Mouse (Mus musculus): ENCODE measurements around the gene Msrb3. TPM values are rescaled to one million over a fixed set of nuclear protein-coding genes. Genes with fewer than 3 reads are reported as not detected.

Msrb3 gene
- polyA plus RNA-seq, 2 experiments, result 0.60 to 1.5 TPM

DNA sequence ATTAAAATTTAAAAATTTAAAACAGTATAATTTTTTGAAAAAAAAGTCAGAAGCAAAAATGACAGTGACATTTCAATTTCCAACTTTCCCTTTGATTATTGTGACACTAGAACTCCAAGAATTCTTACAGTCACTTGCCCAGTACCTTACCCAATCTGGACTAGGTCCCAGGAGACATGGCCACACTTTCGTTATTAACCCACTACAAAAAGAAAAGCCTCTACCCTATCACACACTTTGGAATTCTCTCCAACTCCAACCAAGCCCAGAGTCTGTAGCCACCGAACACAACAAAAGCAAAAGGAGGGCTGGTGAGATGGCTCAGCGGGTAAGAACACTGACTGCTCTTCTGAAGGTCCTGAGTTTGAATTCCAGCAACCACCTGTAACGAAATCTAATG is 7.8 kb downstream of the Msrb3 start:
- Histone ChIP-seq H3K9ac (replicated peaks) (no peak overlapping the region), H3K4me2 (ENCODE audit: low read depth) (no peak overlapping the region), H3K4me3 (ENCODE audit: insufficient read depth in 1 of 2, low read depth in 2 of 2, low read length in 2 of 2) (no peak overlapping the region), H3K9me3 (ENCODE audit: control insufficient read depth, low read length) (no peaks in the 10 kb centered on the region), H3K4me1 (replicated peaks; ENCODE audit: control insufficient read depth in 2 of 2, insufficient read depth in 2 of 2, low read length in 1 of 2) (no peaks in the 10 kb centered on the region; a peak in 1 of 4 replicates), H3K36me3 (replicated peaks; ENCODE audit: control insufficient read depth, insufficient read depth, low read depth) (no peaks in the 10 kb centered on the region), H3K27ac (no peak overlapping the region), H3K27me3 (ENCODE audit: control insufficient read depth, insufficient read depth, low read length) (no peaks in the 10 kb centered on the region)
- DNase-seq (ENCODE audit: low read depth in 3 of 3, low spot score in 3 of 3) (no peak), ATAC-seq (ENCODE audit: insufficient read depth) (no peak)
- no peak for TF ChIP-seq EP300 (IDR thresholded peaks at IDR 0.05; ENCODE audit: low read depth)
- no peak for TF ChIP-seq CTCF (IDR thresholded peaks at IDR 0.05; ENCODE audit: low read depth)
- 75% methylated on average over 4 of the region's 4 CpGs for WGBS (ENCODE audit: insufficient replicate concordance)

DNA sequence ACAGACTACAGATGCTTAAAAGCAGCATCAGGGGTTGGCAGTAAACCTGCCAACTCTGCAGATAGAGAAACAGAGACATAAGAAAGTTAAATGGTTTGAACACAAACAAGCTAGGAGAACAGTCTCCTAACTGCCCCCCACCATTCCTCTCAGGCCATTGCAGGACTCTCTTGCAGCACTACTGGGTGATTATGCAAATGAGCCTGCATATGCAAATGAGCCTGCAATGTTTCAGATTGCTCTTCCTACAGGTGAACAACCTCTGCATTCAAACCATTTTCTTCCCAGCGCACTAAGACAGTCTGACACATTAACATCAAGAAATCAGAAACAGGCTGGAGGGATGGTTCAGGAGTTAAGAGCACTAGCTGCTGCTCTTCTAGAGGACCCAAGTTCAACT is 8.3 kb downstream of the Msrb3 start:
- DNase-seq (ENCODE audit: low read depth in 3 of 3, low spot score in 3 of 3) (no peak), ATAC-seq (ENCODE audit: insufficient read depth) (no peak)
- H3K9me3 ChIP-seq (ENCODE audit: control insufficient read depth, low read length), result no peaks in the 10 kb centered on the region
- no peaks in the 10 kb centered on the region for H3K27me3 ChIP-seq (ENCODE audit: control insufficient read depth, insufficient read depth, low read length)
- no peaks in the 10 kb centered on the region; a peak in 1 of 4 replicates for H3K4me1 ChIP-seq (replicated peaks; ENCODE audit: control insufficient read depth in 2 of 2, insufficient read depth in 2 of 2, low read length in 1 of 2)
- no peak overlapping the region for H3K9ac ChIP-seq (replicated peaks)
- no peak overlapping the region for H3K4me3 ChIP-seq (ENCODE audit: insufficient read depth in 1 of 2, low read depth in 2 of 2, low read length in 2 of 2)
- 80% methylated on average over 1 of the region's 1 CpGs for WGBS (ENCODE audit: insufficient replicate concordance)
- TF ChIP-seq CTCF (IDR thresholded peaks at IDR 0.05; ENCODE audit: low read depth), result no peak
- no peak for TF ChIP-seq EP300 (IDR thresholded peaks at IDR 0.05; ENCODE audit: low read depth)
- H3K4me2 ChIP-seq (ENCODE audit: low read depth), result no peak overlapping the region
- no peak overlapping the region for H3K27ac ChIP-seq
- H3K36me3 ChIP-seq (replicated peaks; ENCODE audit: control insufficient read depth, insufficient read depth, low read depth), result no peaks in the 10 kb centered on the region

DNA sequence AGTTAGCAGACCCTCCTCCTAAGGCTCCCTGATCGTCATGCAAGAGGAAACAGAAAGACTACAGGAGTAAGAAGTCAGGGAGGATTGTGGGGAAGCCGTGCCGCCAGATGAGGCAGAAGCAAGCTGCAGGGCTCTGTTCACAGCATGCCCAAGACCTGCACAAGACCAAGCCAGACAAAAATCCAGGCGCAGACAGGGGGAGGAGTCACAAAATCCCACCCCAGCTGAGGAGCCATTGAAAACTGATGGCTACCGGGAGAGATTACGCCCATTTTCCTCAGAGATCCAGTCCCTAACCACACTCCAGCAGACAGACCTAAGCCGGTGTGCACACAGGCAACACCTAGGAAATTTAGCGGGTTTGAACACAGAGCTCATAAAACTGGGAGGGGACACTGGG is 10.4 kb downstream of the Msrb3 start:
- DNase-seq (ENCODE audit: low read depth in 3 of 3, low spot score in 3 of 3) (no peak), ATAC-seq (ENCODE audit: insufficient read depth) (no peak)
- H3K4me3 ChIP-seq (ENCODE audit: insufficient read depth in 1 of 2, low read depth in 2 of 2, low read length in 2 of 2), result no peak overlapping the region
- no peak overlapping the region for H3K4me2 ChIP-seq (ENCODE audit: low read depth)
- H3K9me3 ChIP-seq (ENCODE audit: control insufficient read depth, low read length), result no peaks in the 10 kb centered on the region
- H3K36me3 ChIP-seq (replicated peaks; ENCODE audit: control insufficient read depth, insufficient read depth, low read depth), result no peaks in the 10 kb centered on the region
- H3K27ac ChIP-seq, result no peak overlapping the region
- WGBS (ENCODE audit: insufficient replicate concordance), result 81% methylated on average over 8 of the region's 8 CpGs
- H3K27me3 ChIP-seq (ENCODE audit: control insufficient read depth, insufficient read depth, low read length), result no peaks in the 10 kb centered on the region
- H3K9ac ChIP-seq (replicated peaks), result no peak overlapping the region
- H3K4me1 ChIP-seq (replicated peaks; ENCODE audit: control insufficient read depth in 2 of 2, insufficient read depth in 2 of 2, low read length in 1 of 2), result no peaks in the 10 kb centered on the region
- TF ChIP-seq CTCF (IDR thresholded peaks at IDR 0.05; ENCODE audit: low read depth) (no peak), EP300 (IDR thresholded peaks at IDR 0.05; ENCODE audit: low read depth) (no peak)

DNA sequence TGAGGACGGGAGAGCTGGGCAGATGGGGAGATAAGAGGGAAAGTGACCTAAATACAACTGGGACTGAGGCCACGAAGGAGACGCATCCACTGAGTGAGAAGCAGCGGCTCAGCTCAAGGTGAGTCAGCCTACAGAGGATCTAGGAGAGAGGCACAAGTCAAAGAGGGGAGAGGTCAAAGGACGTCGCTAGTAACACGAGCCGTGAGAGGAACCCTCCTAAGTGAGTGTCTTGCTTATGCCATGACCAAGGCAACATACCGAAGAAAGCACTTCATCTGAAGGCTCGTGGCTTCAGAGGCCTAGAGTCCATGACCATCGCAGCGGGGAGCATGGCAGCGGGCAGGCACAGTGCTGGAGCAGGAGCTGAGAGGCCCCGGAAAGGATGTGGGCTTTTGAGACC is 14.7 kb downstream of the Msrb3 start:
- no peak overlapping the region for H3K4me3 ChIP-seq (ENCODE audit: insufficient read depth in 1 of 2, low read depth in 2 of 2, low read length in 2 of 2)

DNA sequence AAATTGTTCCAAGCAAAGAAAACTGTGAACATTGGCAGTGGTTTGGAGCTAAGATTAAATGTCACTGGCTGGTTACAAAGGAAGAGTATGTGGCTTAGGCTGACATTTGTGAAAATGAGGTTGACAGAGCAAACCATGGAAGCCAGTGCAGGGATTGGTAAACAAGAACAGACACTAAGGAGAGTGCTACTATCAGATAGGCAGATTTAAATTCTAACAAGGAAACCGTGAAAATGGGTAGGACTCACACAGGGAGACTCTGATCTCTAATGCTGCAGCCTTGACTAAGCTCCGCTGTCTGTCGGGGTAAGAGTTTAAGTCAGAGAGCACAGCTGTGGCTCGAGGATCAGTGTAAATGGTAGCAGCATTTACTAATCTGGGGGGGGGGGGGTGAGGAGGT is 15.2 kb downstream of the Msrb3 start:
- ATAC-seq (ENCODE audit: insufficient read depth) (no peak), DNase-seq (ENCODE audit: low read depth in 3 of 3, low spot score in 3 of 3) (no peak)
- H3K27ac ChIP-seq, result no peak overlapping the region
- H3K36me3 ChIP-seq (replicated peaks; ENCODE audit: control insufficient read depth, insufficient read depth, low read depth), result no peaks in the 10 kb centered on the region
- H3K4me1 ChIP-seq (replicated peaks; ENCODE audit: control insufficient read depth in 2 of 2, insufficient read depth in 2 of 2, low read length in 1 of 2), result no peaks in the 10 kb centered on the region; a peak in 1 of 4 replicates
- H3K9me3 ChIP-seq (ENCODE audit: control insufficient read depth, low read length), result no peaks in the 10 kb centered on the region
- TF ChIP-seq EP300 (IDR thresholded peaks at IDR 0.05; ENCODE audit: low read depth) (no peak), CTCF (IDR thresholded peaks at IDR 0.05; ENCODE audit: low read depth) (no peak)
- WGBS (ENCODE audit: insufficient replicate concordance), result 58% methylated on average over 4 of the region's 4 CpGs
- no peak overlapping the region for H3K4me3 ChIP-seq (ENCODE audit: insufficient read depth in 1 of 2, low read depth in 2 of 2, low read length in 2 of 2)
- H3K9ac ChIP-seq (replicated peaks), result no peak overlapping the region
- no peak overlapping the region for H3K4me2 ChIP-seq (ENCODE audit: low read depth)
- no peaks in the 10 kb centered on the region for H3K27me3 ChIP-seq (ENCODE audit: control insufficient read depth, insufficient read depth, low read length)

More for the DNA sequence above, 14.7 kb downstream of the Msrb3 start:
- TF ChIP-seq EP300 (IDR thresholded peaks at IDR 0.05; ENCODE audit: low read depth) (no peak), CTCF (IDR thresholded peaks at IDR 0.05; ENCODE audit: low read depth) (no peak)
- ATAC-seq (ENCODE audit: insufficient read depth) (no peak), DNase-seq (ENCODE audit: low read depth in 3 of 3, low spot score in 3 of 3) (no peak)
- H3K4me2 ChIP-seq (ENCODE audit: low read depth), result no peak overlapping the region
- no peaks in the 10 kb centered on the region; a peak in 1 of 4 replicates for H3K4me1 ChIP-seq (replicated peaks; ENCODE audit: control insufficient read depth in 2 of 2, insufficient read depth in 2 of 2, low read length in 1 of 2)
- no peak overlapping the region for H3K9ac ChIP-seq (replicated peaks)
- no peak overlapping the region for H3K27ac ChIP-seq
- 77% methylated on average over 14 of the region's 14 CpGs for WGBS (ENCODE audit: insufficient replicate concordance)
- H3K27me3 ChIP-seq (ENCODE audit: control insufficient read depth, insufficient read depth, low read length), result no peaks in the 10 kb centered on the region
- H3K9me3 ChIP-seq (ENCODE audit: control insufficient read depth, low read length), result no peaks in the 10 kb centered on the region
- H3K36me3 ChIP-seq (replicated peaks; ENCODE audit: control insufficient read depth, insufficient read depth, low read depth), result no peaks in the 10 kb centered on the region
